Mouse (Mus musculus) layer of hippocampus, adult 9-10 months (tissue): ENCODE measurements at regions not wholly inside any gene's neighbourhood (a gene's known extent, or its start where the extent isn't known, plus 50 kb on each side); places are given as distances from the start of the nearest gene placed in this dataset.
"Not testable (repeated sequence)": the region's sequence is repeated elsewhere in the genome, so short reads cannot be mapped to it uniquely, and the experiment has no call there.

ENCODE experiments used
- DNase-seq: peaks from one replicate; pipeline ENCODE4 v3.0.0; 2022; ENCODE audit warnings: low spot score

DNA sequence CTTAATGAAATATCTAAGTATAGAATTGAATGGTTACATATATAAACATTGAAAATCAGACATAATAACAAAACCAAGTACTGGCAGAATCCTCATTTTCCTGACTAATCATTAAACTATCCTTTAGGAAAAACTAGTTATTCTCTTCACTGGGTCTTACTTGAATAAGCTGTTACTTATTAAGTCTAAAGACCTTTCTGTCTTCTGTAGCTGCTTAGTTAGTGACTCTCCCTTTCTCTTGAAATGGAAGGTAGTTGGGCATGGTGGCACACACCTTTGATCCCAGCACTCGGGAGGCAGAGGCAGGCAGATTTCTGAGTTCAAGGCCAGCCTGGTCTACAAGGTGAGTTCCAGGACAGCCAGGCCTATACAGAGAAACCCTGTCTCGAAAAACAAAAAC lies 135.9 kb upstream of the Abcb5 start:
- DNase-seq = not testable (repeated sequence)

DNA sequence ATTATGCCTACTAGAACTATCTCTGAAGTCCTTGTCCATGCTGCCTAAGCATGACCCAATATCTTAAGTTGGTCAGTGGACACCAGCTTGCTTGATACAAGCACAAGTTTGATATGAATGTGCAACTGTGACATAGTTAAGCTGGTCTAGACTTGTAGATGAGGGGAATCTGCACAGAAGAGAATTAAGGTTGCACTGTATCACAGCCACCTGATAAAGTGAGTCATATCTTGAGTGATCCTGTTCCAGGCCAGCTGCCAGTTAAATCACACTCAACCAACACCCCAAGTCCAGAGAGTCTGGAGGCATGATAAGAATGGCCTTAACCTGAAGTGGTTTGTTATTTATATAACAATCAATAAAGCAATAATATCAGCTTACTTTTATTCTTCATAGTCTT lies 133.5 kb upstream of the Abcb5 start:
- no peak for DNase-seq

DNA sequence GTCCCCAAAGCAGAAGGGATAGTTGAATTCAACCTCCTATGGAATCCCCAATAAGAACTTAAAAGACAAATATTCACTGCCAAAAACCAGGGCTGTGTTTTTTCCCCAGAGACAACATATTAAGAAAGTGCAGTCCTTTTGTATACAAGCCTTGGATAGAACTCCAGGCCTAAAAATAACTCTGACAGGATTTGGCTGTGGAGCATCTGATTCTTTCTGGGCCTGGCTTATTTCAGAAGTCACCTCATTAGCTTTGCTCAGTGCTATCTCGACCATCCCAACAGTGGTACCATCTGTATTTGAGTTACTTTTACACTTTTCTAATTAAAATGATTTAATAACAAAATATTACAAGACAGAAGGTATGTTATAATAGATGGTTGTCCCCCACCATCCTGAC lies 131.6 kb upstream of the Abcb5 start:
- no peak for DNase-seq

DNA sequence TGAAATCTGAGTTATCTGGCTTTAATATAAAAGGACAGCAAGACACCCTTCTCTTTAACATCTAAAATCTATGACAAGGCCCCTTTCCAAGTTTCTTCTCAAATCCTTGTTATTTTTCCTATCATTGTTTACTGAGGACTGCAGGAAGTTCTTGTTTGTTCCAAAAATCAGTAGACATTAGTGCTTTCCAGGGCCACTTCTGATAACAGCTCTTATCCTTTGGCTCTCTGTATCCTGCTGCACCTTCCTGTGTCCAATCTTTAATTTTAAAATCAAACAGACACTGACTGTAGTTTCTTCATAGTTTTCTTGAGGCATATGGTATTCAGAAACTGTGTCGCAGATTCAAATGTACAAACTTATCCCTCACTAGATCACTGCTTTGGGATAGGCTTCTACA lies 128.1 kb upstream of the Abcb5 start:
- no peak for DNase-seq

DNA sequence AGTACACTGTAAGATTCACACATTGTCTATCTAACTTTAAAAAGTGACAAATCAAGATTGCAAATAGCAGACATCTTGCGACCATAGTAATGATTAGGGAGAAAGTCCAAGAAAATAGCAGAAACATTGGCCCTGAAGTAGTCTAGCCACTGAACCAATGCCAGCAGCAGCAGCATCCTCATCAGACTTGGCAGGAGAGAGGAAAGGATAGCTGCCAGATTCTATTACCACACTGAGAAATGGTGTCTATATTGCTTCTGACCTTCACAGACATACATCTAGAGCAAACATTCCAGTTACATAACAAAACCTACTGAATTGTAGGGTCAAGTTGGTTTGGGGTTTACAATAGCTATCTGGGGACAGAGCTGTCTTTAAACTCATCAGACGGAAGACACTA lies 127.2 kb upstream of the Abcb5 start:
- no peak for DNase-seq

DNA sequence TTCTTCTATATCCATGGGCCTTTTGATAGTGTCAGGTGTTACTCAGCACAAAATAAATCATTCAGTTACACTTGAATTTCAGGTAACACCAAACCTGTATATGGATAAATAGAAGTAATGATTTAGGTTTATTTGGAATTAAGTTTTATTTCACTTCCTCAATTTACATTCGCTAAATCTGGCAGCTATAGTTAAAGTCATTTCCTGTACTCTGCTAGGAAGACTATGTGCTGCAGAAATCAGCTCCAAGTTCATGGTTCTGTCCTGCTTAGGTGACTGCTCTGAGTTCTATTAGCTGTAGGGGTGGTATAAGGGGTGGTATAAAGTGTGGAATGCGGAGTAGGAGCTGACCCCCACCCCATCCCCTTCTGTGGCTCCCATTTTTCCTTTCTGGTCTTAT lies 123.1 kb upstream of the Abcb5 start:
- no peak for DNase-seq

DNA sequence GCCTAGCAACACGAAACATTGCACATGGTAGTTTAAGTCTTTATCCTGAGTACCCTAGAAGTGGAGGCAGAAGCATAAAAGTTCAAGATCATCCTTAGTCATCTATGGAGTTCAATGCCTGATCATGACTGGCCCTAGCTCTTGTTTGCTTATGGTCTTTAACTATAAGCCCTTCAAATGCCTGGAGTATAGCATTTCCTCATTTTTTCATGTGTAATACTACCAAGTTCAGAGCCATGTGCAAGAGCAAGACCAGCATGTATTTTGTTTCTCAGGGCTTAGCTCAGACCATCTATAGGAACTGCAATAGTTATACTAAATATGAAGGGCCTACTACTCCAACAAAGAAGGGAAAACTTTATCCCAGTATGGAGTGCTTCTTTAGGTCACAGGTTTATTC lies 122.4 kb upstream of the Abcb5 start:
- no peak for DNase-seq

DNA sequence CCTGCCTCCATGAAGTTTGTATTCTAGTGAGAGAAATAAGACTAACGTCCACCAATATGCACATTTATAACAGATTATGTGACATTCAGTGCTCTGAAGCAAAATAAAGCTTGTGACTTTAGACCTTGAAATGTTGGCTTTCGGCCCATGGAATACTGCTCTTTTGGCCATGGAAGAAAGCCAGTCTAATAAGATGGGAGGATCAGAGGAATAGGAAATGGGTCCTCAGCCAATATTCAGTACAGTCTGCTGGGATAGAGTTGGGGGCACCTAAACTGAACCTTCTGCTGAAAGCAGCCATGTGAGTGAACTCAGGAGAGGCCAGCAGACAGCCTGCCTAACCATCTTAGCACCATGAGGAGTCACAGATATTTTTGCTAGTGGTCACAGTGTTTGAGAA lies 118.6 kb upstream of the Abcb5 start:
- no peak for DNase-seq

DNA sequence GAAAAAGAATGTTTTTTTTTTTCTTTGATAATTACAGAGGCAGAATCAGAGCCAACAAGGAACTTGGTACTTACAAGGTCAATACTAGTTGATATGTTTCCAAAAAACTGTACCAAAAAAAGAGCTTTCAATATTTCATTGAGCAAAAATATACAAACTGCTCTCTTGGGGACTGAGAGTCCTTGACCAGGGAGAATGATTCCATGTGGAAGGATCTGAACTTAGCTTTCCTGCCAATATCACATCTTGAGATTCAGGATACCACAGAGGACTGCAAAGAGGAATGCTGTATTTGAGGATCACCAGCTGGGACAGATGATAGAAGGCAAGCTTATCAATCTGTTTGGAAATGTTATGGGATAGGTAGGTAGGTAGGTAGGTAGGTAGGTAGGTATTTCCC lies 116.6 kb upstream of the Abcb5 start:
- DNase-seq = no peak

DNA sequence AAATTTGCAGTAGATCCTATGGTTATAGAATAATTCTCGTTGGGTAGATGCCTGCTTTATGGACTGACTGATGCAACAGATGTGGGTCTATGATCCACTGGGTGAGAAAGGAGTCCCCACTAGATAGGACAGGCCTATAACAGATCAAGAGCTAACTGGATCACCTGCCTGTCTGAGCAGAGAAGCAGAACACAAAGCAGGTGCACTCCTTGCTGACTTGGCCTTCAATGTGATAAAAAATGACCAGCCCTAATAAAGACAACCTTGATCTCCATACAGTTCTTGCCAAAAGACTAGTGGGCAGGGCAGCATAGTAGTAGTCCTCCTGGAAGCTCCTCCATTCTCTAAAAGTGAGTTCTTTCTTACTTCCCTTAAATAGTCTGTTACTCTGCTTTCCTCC lies 109.6 kb upstream of the Abcb5 start:
- DNase-seq = no peak

DNA sequence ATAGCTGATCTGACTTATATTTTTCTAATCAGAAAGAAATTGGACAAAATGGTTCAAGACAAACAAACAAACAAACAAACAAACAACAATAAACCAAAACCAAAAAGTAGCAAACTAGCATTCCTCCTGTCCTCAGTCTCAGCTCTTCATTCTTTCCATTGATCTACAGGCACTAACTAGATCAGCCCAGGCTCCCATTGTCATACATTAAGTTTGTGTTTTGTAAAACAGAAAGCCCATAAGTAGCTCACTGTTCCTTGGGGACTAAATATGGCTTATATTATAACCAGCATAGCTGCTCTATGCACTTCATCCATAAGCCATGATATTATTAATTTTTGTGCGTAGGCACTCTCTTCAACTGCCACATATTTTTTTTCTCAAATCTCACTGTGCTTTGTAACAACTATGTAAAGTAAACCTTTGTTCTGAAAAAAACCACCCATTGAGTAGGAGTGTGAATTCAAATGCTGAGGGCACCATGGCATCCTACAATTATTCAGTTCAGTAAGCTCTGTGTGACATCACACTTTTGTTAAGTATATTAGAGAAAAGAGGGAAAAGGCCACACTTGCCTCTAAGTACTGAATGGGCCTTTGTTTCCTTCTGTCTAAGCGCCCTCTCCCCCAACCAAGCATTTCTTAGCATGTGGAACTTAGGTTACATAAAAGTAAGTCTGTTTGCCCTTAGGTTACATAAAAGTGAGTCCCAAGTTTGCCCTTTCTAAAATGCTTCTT lies 108.7 kb upstream of the Abcb5 start:
- no peak for DNase-seq

DNA sequence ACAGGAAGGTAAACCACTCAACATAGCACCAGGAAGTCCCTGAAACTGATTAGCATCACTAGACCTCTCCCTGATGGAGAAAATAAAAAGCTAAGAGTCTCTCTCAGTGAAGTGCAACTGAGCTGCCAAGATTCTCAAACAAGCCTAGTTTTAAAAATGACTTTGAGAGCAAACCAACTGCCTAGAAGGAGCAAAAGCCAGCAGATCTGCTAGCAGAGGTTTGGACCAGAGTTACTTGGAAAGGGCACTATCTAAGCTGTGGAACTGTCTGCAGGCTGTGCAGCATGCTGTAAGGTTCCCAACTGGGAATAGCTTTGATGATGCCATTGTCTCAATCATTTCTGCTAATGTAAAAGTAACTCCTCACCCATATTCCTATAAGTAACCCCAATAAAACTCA lies 107.9 kb upstream of the Abcb5 start:
- DNase-seq = no peak

DNA sequence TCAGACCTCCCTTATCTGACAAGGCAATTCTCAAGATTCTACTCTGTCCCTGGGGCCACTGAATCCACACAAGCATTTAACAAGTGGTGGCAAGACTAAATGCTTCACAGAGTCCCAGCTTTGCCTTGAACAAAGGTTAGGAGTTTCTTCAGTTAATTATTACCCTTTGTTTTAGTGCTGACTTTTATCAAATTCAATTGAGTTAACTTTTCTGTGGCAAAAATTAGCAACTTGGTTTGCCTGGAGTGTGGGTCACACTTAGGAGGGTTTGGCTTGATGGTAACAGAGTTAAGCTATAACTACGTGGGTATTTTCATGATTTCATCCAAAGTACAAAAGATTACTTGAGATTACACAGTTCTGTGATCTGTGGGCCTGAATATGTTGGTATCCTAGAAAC lies 104.7 kb upstream of the Abcb5 start:
- DNase-seq = no peak

DNA sequence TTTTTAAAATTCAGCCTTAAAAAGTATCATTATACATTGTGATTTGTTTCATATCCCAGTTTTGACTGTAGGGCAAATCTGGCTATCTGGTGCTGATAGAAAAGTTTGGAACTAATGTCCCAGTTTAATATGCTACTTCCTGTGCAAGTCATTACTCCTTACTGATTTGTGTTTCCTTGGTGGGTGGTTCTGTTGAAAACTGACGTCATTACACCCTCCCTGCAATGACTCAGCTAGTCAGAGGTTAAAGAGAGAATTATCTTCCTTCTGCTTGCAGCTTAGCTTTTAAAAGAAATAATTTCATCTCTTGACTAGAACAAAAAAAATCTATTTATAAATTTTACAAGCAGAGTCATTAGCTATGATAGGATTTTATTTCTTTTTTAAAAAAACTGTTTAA lies 104.2 kb upstream of the Abcb5 start:
- no peak for DNase-seq

DNA sequence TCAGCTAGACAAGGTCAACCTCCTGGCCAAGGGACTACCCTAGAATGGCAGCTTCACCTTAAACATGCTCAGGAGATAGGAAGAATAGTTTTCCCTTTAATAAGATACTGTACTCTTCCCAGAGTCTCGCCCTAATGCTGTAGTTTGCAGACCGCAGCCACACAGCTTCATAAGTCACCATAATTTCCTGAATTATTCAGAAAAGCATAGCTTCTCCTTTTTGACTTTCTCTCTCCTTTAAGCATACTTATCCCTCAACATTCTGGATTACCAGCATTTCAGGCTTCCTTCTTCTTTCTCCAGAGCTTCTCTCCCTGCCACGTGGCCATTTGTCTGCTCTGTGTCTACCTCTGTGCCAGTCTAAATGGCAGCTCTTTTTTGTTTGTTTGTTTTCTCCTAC lies 103.5 kb upstream of the Abcb5 start:
- no peak for DNase-seq

DNA sequence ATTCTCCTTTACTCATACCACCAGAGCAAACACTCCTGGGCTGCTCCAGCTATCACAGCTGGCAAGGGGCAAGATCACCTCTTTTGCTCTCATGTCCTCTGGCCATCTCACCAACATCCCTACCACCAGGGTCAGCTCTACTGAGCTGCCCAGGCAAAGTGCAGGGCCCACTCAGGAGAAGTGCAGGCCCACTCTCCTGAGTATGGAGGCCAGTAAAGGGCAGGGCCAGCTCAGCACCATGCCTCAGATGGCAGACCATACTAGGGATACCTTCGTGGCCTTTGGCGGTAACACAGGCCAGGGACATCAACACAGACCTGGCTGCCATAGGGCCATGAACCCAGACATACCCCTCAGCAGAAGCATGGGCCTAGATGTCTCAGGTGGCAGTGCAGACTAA lies 101.9 kb upstream of the Abcb5 start:
- no peak for DNase-seq

DNA sequence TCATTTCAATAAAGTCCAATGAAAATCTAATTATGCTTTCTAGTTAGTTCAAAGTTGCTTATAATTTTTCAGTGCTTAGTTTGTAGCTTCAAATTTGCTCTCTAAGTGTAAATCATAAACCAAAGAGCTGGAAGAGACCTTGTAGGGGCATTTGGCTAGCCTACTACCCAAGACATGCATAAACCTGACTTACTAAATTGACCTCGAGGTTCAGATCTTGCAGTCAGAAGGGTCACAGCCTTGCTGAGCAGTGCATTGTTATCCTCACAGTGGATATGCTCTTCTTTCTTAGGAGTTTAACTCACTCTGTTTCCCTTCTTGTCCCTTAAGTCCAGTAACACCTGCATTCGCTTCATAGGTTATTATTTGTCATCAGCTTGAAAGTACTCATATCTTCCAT lies 96.7 kb upstream of the Abcb5 start:
- no peak for DNase-seq

DNA sequence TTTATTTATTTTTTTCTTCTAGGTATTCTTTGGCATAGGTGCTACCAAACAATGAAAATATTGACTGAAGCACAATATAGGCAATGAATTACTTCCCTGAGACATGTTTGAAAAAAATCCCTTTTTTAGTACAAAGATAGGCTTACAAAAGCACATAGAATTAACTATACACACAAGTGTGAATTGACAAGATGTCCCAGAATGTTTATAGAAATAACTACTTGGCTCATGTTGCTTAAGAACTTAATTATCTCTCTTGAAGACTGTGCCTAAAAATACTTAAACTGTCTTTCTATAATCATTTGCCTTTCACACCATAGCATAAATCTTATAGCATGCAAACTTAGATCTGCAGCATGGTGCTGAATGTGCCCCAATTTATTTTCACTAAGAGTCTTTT lies 96.3 kb upstream of the Abcb5 start:
- no peak for DNase-seq

DNA sequence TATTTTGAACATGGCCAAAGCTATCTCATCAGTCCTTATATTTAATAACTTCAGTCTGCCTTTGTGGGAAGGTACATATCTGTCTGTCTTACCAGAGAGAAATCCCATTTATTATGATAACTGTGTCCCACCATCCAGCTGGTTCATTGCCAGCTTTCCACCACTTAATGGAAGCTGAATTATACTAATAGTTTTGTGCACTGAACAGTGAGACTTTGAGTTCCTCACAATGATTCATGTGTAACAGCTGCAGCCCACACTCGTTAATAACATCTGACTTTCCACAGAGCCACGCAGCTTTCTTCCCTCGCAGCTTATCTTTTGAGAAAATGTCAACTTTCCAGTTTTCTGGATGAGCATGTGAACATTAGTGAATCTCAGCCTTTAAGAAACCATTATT lies 88.3 kb upstream of the Abcb5 start:
- no peak for DNase-seq

DNA sequence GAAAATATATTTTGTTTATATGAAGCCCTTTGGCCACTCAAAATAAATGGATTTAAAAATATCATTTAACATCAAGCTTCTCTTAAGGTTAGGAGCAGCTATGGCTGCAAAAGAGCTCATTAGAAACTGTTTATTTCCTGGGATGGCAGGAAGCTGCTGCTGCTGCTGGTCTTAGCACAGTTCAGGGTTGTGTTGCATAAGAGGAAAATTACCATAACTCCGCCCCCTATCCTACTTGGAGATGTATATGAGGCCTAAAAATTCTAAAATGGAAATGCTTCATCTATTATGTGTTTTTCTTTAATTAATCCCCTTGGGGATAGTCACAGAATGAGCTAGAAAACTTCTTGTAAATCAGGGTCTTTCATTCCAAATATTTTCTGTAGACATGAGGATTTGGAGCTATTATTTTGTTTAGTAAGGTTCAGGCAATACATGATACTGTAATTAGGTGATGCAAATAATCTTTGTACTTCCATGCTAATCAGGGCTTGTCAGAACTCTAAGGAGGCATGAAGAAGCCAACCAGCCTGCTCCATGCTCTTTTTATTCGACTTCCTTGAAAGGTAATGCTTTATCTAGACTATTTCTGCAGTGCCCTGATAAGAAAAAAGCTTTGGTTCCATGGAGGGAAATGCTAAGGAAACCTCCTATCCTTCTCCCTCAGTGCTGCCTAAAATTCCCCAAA lies 85.6 kb upstream of the Abcb5 start:
- no peak for DNase-seq

DNA sequence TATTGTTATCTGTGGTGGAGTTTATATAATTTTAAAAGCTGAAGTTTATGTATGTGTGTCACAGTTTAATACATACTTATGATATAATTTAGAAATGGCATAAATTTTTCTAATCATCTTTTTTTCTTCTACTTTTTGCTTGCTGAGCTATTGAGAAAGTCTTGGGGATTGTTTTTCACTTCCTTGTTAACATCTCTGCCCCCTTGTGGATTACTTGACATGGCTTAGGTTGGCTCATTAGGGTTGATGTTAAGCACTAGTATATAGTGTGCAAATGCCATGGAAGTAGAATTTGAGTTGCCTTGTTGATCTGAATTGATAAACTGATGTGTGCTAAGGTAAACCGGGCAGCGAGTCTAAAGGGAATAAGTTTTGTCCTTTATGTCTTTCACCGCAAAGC lies 72.1 kb upstream of the Abcb5 start:
- no peak for DNase-seq

DNA sequence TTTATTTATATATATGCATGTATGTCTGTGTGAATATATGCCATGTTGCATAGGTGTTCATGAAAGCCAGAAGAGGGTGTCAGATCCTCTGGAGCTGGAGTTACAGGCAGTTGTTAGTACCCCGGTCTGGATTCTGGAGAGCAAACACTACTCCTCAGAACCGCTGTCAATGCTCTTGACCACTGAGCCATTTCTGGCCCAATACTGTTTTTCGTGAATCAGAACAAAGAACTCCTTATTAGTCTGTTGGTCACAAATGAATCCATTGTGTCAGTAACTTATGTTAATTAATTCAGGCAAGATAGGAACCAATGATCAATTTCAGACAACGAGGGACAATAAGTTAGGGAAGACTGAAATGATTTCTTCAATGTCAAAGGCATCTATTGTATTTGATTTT lies 68.6 kb upstream of the Abcb5 start:
- DNase-seq = no peak

DNA sequence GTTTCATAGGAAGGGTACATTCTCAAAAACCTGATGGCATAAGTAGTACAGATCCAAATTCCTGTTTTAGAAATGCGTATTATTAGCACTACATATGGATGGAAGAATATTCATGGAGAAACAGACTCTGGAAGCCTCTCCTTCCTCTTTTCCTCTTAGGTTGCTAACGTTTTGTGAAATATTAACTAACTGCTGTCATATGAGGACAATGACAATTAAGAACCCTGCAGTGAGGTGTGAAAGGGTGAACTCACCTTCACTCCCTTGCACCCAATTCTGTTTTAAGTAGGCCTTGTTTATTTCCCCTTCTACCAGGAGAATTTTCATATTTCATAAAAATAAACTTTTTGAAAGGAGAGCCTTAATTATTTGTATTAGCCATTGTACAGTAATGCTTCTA lies 62.5 kb upstream of the Abcb5 start:
- no peak for DNase-seq

DNA sequence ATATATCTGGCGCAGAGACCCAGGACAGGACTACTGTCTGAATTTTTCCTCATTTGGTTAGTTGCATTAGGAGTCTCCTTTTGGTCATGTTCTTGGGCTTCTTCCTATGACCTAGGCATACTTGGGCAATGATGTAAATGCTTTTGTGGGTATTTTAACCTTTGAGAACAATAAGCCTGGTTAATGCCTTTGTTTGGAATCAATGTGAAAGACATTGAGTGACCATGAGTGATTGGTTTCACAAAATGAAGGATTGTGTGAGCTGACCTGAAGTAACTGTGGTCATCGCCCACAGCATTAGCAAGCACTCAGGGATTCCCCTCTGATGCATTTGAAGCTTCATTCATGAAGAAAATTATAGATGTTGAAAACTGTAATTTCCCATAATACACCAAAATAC lies 61.9 kb upstream of the Abcb5 start:
- no peak for DNase-seq
